Mouse (Mus musculus) embryonic facial prominence, embryonic 13.5 days (tissue): ENCODE results near the gene Sdr42e1. TPM values are rescaled to one million over a fixed set of nuclear protein-coding genes. Genes with fewer than 3 reads are reported as not detected.

Experiments used
- ATAC-seq: fragments of 200-750 bp; cut with Nextera tagmentation; 2 replicates; pipeline ENCODE4 v1.8.0; 2017; ENCODE audit warnings: low read depth; ENCODE audit not compliant: insufficient number of reproducible peaks, insufficient read depth, low FRiP score, low TSS enrichment
- H3K27ac ChIP-seq: fragments of 300-500 bp; sonication (generic); 2 replicates; pipeline ENCODE4 v1.5.1; 2015; ENCODE audit warnings: moderate library complexity, mild to moderate bottlenecking, inconsistent platforms
- H3K27me3 ChIP-seq: fragments of 300-500 bp; sonication (generic); 2 replicates; pipeline ENCODE4 v1.6.1; 2015; ENCODE audit warnings: mild to moderate bottlenecking, inconsistent platforms
- H3K36me3 ChIP-seq: fragments of 300-500 bp; sonication (generic); 2 replicates; pipeline ENCODE4 v1.6.1; 2015; ENCODE audit warnings: mild to moderate bottlenecking, inconsistent platforms
- H3K4me1 ChIP-seq: fragments of 300-500 bp; sonication (generic); 2 replicates; pipeline ENCODE4 v1.6.1; 2015; ENCODE audit warnings: inconsistent platforms
- H3K4me2 ChIP-seq: fragments of 300-500 bp; sonication (generic); 2 replicates; pipeline ENCODE4 v1.6.1; 2015; ENCODE audit warnings: moderate library complexity, mild to moderate bottlenecking, inconsistent platforms
- H3K4me3 ChIP-seq: fragments of 300-500 bp; sonication (generic); 2 replicates; pipeline ENCODE4 v1.5.1; 2015; ENCODE audit warnings: mild to moderate bottlenecking, inconsistent platforms
- H3K9ac ChIP-seq: fragments of 300-500 bp; sonication (generic); 2 replicates; pipeline ENCODE4 v1.6.1; 2015; ENCODE audit warnings: mild to moderate bottlenecking, inconsistent platforms
- H3K9me3 ChIP-seq: fragments of 300-500 bp; sonication (generic); 2 replicates; pipeline ENCODE4 v1.6.1; 2016; ENCODE audit warnings: inconsistent platforms
- WGBS: fragments of 180-500 bp; shearing (Covaris S2); methylation state at CpG from one replicate; pipeline ENCODE4 v1.1.7; 2015; ENCODE audit warnings: mixed read lengths; 5-methylcytosine and 5-hydroxymethylcytosine counted together
- polyA plus RNA-seq: library from polyadenylated mRNA; unstranded; fragments of >200 nt; fragmentation: Nextera tagmentation; extraction: Ambion mirVana; gene quantifications from 2 replicates; pipeline ENCODE4 v1.2.1, GENCODE M21; 2015

Sdr42e1 gene
- polyA plus RNA-seq, 1 experiment from 2014 or later: 2.4 TPM

- no peaks in the 10 kb centered on the region for H3K9me3 ChIP-seq
- no peaks in the 10 kb centered on the region for H3K36me3 ChIP-seq
- H3K27me3 ChIP-seq: no peaks in the 10 kb centered on the region
- 0 out of 2 replicates have a peak overlapping the region, but pooled peaks have one; percentile 9 for H3K4me2 ChIP-seq
- H3K4me3 ChIP-seq: no peak overlapping the region
- H3K4me1 ChIP-seq: peaks cover 11% of the 10 kb centered on the region
- H3K27ac ChIP-seq: peak overlapping the region; percentile 24; the same call in 1 of the 2 replicates
- peak overlapping the region; percentile 27; the same call in 1 of the 2 replicates for H3K9ac ChIP-seq
- 27% methylated on average over 11 of the region's 11 CpGs for WGBS
- peak; percentile 62; the same call in 1 of the 2 replicates for ATAC-seq
Observed at GRCm38 (mm10) chr8:117660358-117661031, 13.0 kb downstream of the Sdr42e1 start.

GRCm38 (mm10) chr8:117658990-117659389, 14.5 kb downstream of the Sdr42e1 start:
- no peaks in the 10 kb centered on the region for H3K9me3 ChIP-seq
- no peak overlapping the region for H3K4me3 ChIP-seq
- no peak overlapping the region for H3K4me2 ChIP-seq
- H3K9ac ChIP-seq: no peak overlapping the region
- no peaks in the 10 kb centered on the region for H3K27me3 ChIP-seq
- WGBS: 76% methylated on average over 7 of the region's 7 CpGs
- no peaks in the 10 kb centered on the region for H3K36me3 ChIP-seq
- H3K27ac ChIP-seq: no peak overlapping the region
- ATAC-seq: no peak
- H3K4me1 ChIP-seq: peaks cover 11% of the 10 kb centered on the region

- Histone ChIP-seq H3K9me3 (0 out of 2 replicates have a peak, but pooled peaks cover 6% of the 10 kb centered on the region), H3K4me1 (no peaks in the 10 kb centered on the region), H3K4me2 (no peak overlapping the region), H3K36me3 (no peaks in the 10 kb centered on the region), H3K27me3 (no peaks in the 10 kb centered on the region), H3K4me3 (no peak overlapping the region), H3K27ac (no peak overlapping the region), H3K9ac (no peak overlapping the region)
- peak; percentile 59; the same call in 1 of the 2 replicates for ATAC-seq
- 95% methylated on average over 1 of the region's 1 CpGs for WGBS
Observed at GRCm38 (mm10) chr8:117652318-117652717, 21.2 kb downstream of the Sdr42e1 start.

GRCm38 (mm10) chr8:117646440-117646839, 27.0 kb downstream of the Sdr42e1 start:
- Histone ChIP-seq H3K4me3 (no peak overlapping the region), H3K27me3 (no peaks in the 10 kb centered on the region), H3K4me2 (no peak overlapping the region), H3K4me1 (no peaks in the 10 kb centered on the region), H3K9ac (no peak overlapping the region), H3K9me3 (0 out of 2 replicates have a peak, but pooled peaks cover 6% of the 10 kb centered on the region), H3K27ac (no peak overlapping the region), H3K36me3 (no peaks in the 10 kb centered on the region)
- ATAC-seq: no peak
- WGBS: 69% methylated on average over 5 of the region's 5 CpGs

- Histone ChIP-seq H3K4me3 (no peak overlapping the region), H3K36me3 (no peaks in the 10 kb centered on the region), H3K27ac (no peak overlapping the region), H3K27me3 (no peaks in the 10 kb centered on the region), H3K4me1 (no peaks in the 10 kb centered on the region), H3K9me3 (0 out of 2 replicates have a peak, but pooled peaks cover 6% of the 10 kb centered on the region), H3K9ac (no peak overlapping the region), H3K4me2 (no peak overlapping the region)
- ATAC-seq: no peak
- WGBS: 50% methylated on average over 2 of the region's 2 CpGs
Observed at GRCm38 (mm10) chr8:117646020-117646419, 27.5 kb downstream of the Sdr42e1 start.

- H3K27ac ChIP-seq: no peak overlapping the region
- ATAC-seq: no peak
Observed at GRCm38 (mm10) chr8:117645486-117645885, 28.0 kb downstream of the Sdr42e1 start.

GRCm38 (mm10) chr8:117639631-117640030, 33.9 kb downstream of the Sdr42e1 start:
- Histone ChIP-seq H3K4me1 (no peaks in the 10 kb centered on the region), H3K27me3 (no peaks in the 10 kb centered on the region), H3K4me3 (no peak overlapping the region), H3K4me2 (no peak overlapping the region), H3K9ac (no peak overlapping the region), H3K36me3 (no peaks in the 10 kb centered on the region), H3K9me3 (no peaks in the 10 kb centered on the region), H3K27ac (no peak overlapping the region)
- ATAC-seq: no peak
- 93% methylated on average over 9 of the region's 9 CpGs for WGBS

More at GRCm38 (mm10) chr8:117645486-117645885, 28.0 kb downstream of the Sdr42e1 start:
- H3K4me3 ChIP-seq: no peak overlapping the region
- H3K4me1 ChIP-seq: no peaks in the 10 kb centered on the region
- no peaks in the 10 kb centered on the region for H3K27me3 ChIP-seq
- WGBS: 70% methylated on average over 5 of the region's 5 CpGs
- no peak overlapping the region for H3K9ac ChIP-seq
- H3K9me3 ChIP-seq: 0 out of 2 replicates have a peak, but pooled peaks cover 6% of the 10 kb centered on the region
- H3K4me2 ChIP-seq: no peak overlapping the region
- H3K36me3 ChIP-seq: no peaks in the 10 kb centered on the region

GRCm38 (mm10) chr8:117637462-117637861, 36.0 kb downstream of the Sdr42e1 start:
- ATAC-seq: no peak
- WGBS: 66% methylated on average over 3 of the region's 3 CpGs
- H3K4me3 ChIP-seq: no peak overlapping the region
- no peaks in the 10 kb centered on the region for H3K4me1 ChIP-seq
- no peaks in the 10 kb centered on the region for H3K36me3 ChIP-seq
- H3K27me3 ChIP-seq: no peaks in the 10 kb centered on the region
- no peaks in the 10 kb centered on the region for H3K9me3 ChIP-seq
- no peak overlapping the region for H3K9ac ChIP-seq
- H3K27ac ChIP-seq: no peak overlapping the region
- no peak overlapping the region for H3K4me2 ChIP-seq

- Histone ChIP-seq H3K4me2 (no peak overlapping the region), H3K27me3 (no peaks in the 10 kb centered on the region), H3K27ac (no peak overlapping the region), H3K4me1 (no peaks in the 10 kb centered on the region), H3K36me3 (no peaks in the 10 kb centered on the region), H3K9ac (no peak overlapping the region), H3K9me3 (no peaks in the 10 kb centered on the region), H3K4me3 (no peak overlapping the region)
- 75% methylated on average over 7 of the region's 7 CpGs for WGBS
- no peak for ATAC-seq
Observed at GRCm38 (mm10) chr8:117634406-117634805, 39.1 kb downstream of the Sdr42e1 start.

- Histone ChIP-seq H3K4me3 (no peak overlapping the region), H3K36me3 (no peaks in the 10 kb centered on the region), H3K9me3 (no peaks in the 10 kb centered on the region), H3K9ac (no peak overlapping the region), H3K4me1 (no peaks in the 10 kb centered on the region), H3K27me3 (no peaks in the 10 kb centered on the region), H3K27ac (no peak overlapping the region), H3K4me2 (no peak overlapping the region)
- whole genome bisulfite sequencing: 80% methylated on average over 5 of the region's 5 CpGs
- no peak for ATAC-seq
Observed at GRCm38 (mm10) chr8:117632532-117632931, 41.0 kb downstream of the Sdr42e1 start.

- H3K4me2 ChIP-seq: no peak overlapping the region
- H3K4me3 ChIP-seq: no peak overlapping the region
- H3K4me1 ChIP-seq: no peaks in the 10 kb centered on the region
- no peak for ATAC-seq
- H3K27me3 ChIP-seq: no peaks in the 10 kb centered on the region
- no peaks in the 10 kb centered on the region for H3K36me3 ChIP-seq
- no peak overlapping the region for H3K27ac ChIP-seq
- H3K9me3 ChIP-seq: no peaks in the 10 kb centered on the region
- 78% methylated on average over 9 of the region's 9 CpGs for WGBS
- H3K9ac ChIP-seq: no peak overlapping the region
Observed at GRCm38 (mm10) chr8:117627096-117627495, 46.4 kb downstream of the Sdr42e1 start.
